Mouse (Mus musculus) limb, embryonic 14.5 days (tissue): ENCODE results near the gene C2. TPM values are rescaled to one million over a fixed set of nuclear protein-coding genes. Genes with fewer than 3 reads are reported as not detected.
A peak's percentile ranks its signal among the peaks of the same experiment; 100 is the strongest.

Source experiments
- ATAC-seq: fragments of 200-750 bp; cut with Nextera tagmentation; 2 replicates; pipeline ENCODE4 v1.8.0; 2017; ENCODE audit warnings: low read depth, moderate number of reproducible peaks, moderate TSS enrichment; ENCODE audit not compliant: low FRiP score
- DNase-seq: peaks from one replicate; pipeline ENCODE4 v3.0.0-alpha.2; 2015; ENCODE audit warnings: low spot score
- H3K27ac ChIP-seq: fragments of 300-500 bp; sonication (generic); replicated peaks from 2 replicates; pipeline ENCODE4 v1.5.1; 2014; ENCODE audit warnings: low read depth, mild to moderate bottlenecking, low read length, moderate library complexity, mixed read lengths
- H3K27me3 ChIP-seq: fragments of 300-500 bp; sonication (generic); 2 replicates; pipeline ENCODE4 v1.6.1; 2014; ENCODE audit warnings: low read length, mixed read lengths; ENCODE audit not compliant: control insufficient read depth, insufficient read depth
- H3K36me3 ChIP-seq: fragments of 300-500 bp; sonication (generic); 2 replicates; pipeline ENCODE4 v1.6.1; 2014; ENCODE audit warnings: mild to moderate bottlenecking, low read length, moderate library complexity, mixed read lengths; ENCODE audit not compliant: control insufficient read depth, insufficient read depth
- H3K4me1 ChIP-seq: fragments of 300-500 bp; sonication (generic); 2 replicates; pipeline ENCODE4 v1.6.1; 2014; ENCODE audit warnings: antibody characterized with exemption, low read length, mixed read lengths; ENCODE audit not compliant: control insufficient read depth, insufficient read depth
- H3K4me2 ChIP-seq: fragments of 300-500 bp; sonication (generic); replicated peaks from 2 replicates; pipeline ENCODE4 v1.6.1; 2014; ENCODE audit warnings: low read depth, mild to moderate bottlenecking, low read length, moderate library complexity; ENCODE audit not compliant: severe bottlenecking
- H3K4me3 ChIP-seq: fragments of 300-500 bp; sonication (generic); replicated peaks from 2 replicates; pipeline ENCODE4 v1.5.1; 2014; ENCODE audit warnings: low read length
- H3K9ac ChIP-seq: fragments of 300-500 bp; sonication (generic); 2 replicates; pipeline ENCODE4 v1.6.1; 2014; ENCODE audit warnings: mild to moderate bottlenecking, low read depth, low read length, moderate library complexity; ENCODE audit not compliant: severe bottlenecking
- H3K9me3 ChIP-seq: fragments of 300-500 bp; sonication (generic); 2 replicates; pipeline ENCODE4 v1.6.1; 2016; ENCODE audit warnings: low read length; ENCODE audit not compliant: control insufficient read depth
- POLR2A ChIP-seq: fragments of 200-500 bp; IDR thresholded peaks from 2 replicates; pipeline ENCODE4 v1.8.0; 2012; ENCODE audit warnings: inconsistent platforms, mild to moderate bottlenecking, moderate library complexity, borderline replicate concordance; ENCODE audit not compliant: insufficient read depth, insufficient read length; ENCODE audit errors: extremely low read depth
- WGBS: fragments of 180-500 bp; shearing (Covaris S2); extraction: QIAGEN DNeasy Blood & Tissue Kit; methylation state at CpG from one replicate; pipeline ENCODE4 v1.1.7; 2014; 5-methylcytosine and 5-hydroxymethylcytosine counted together
- polyA plus RNA-seq, 2 experiments: library from polyadenylated mRNA; depleted of rRNA in 1 of 2; stranded (reverse) in 1 of 2; unstranded in 1 of 2; fragments of >200 nt; fragmentation: Nextera tagmentation in 1 of 2; extraction: Ambion mirVana in 1 of 2; gene quantifications; 2 replicates each; pipeline versions ENCODE4 v1.2.1 to v1.2.3; 2012 to 2014

C2 gene
- polyA plus RNA-seq, 2 experiments = 4.7 to 4.9 TPM

DNA sequence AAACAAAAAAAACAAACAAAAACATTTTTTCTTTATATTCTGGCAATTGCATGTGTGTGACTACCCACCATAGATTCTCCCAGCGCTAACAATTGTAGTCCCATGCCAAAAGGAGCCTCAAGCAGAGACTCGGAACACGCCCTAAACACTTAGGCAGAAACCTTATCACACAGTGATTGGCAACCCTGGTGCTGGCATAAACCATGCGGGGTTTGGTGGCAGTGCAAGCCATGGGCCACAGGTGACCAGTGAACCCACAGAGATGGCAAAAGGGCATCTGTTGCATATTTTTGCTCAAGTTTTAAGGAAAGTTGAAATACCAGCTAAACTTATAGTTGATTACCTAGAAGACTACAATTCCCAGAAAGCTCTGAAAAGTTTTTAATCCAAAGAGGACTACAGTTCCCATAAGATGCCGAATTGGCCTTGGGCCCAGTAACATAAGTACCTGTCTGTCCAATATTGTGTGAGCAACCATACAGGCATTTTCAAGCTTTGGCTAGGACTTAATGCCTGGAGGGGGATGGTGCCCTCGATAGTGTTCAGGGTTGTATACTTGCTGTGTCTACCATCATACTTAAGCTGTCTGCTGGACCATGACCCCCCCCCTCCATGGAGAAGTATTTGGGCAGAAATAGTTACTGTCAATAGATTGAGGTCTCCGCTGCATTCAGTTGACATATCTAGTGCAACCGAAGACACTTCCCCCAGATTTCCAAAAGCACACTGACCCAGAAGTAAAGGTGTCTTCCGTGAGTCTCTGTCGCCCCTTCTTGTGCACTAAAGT, 499 bp downstream of the C2 start:
- Histone ChIP-seq H3K9ac (peak overlapping the region; percentile 91), H3K27me3 (no peaks in the 10 kb centered on the region), H3K4me2 (peak overlapping the region; percentile 84), H3K9me3 (no peaks in the 10 kb centered on the region), H3K36me3 (peaks cover 19% of the 10 kb centered on the region), H3K4me1 (peaks cover 30% of the 10 kb centered on the region), H3K4me3 (peak overlapping the region; percentile 87), H3K27ac (peak overlapping the region; percentile 94)
- DNase-seq (peak; percentile 85), ATAC-seq (no peak)
- TF ChIP-seq POLR2A = no peak
- WGBS = 22% methylated on average over 10 of the region's 10 CpGs

DNA sequence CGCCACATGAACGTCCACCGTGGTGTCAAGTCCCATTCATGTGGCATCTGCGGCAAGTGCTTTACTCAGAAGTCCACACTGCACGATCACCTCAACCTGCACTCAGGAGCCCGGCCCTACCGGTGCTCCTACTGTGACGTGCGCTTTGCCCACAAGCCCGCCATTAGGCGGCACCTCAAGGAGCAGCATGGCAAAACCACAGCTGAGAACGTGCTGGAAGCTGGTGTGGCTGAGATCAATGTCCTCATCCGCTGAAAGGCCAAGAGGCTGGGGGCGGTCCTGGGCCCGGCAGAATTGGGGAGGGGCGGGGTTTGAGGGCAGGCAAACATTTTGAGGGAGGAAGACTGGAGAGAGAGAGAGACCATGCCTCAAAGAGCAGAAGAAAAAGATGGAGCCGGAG, 1.7 kb downstream of the C2 start:
- Histone ChIP-seq H3K27ac (no peak overlapping the region), H3K4me2 (no peak overlapping the region)
- 86% methylated on average over 17 of the region's 17 CpGs for WGBS

DNA sequence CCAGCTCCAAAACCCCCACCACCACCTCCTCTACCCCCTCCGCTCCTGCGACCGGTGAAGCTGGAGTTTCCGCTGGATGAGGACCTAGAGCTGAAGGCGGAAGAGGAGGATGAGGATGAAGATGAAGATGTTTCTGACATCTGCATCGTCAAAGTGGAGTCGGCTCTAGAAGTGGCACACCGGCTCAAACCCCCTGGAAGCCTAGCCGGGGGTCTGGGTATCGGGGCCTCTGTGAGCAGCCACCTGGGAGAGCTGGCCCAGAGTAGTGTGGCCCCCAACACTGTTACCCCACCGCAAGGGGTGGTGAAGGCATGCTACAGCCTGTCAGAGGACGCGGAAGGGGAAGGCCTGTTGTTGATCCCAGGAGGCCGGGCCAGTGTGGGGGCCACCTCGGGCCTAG, 2.3 kb downstream of the C2 start:
- H3K9ac ChIP-seq = no peak overlapping the region; the same call in 1 of the 2 replicates
- no peak for TF ChIP-seq POLR2A
- H3K36me3 ChIP-seq = peaks cover 8% of the 10 kb centered on the region
- H3K27me3 ChIP-seq = no peaks in the 10 kb centered on the region
- H3K4me1 ChIP-seq = peaks cover 30% of the 10 kb centered on the region
- peak overlapping the region; percentile 86 for H3K27ac ChIP-seq
- H3K9me3 ChIP-seq = no peaks in the 10 kb centered on the region
- WGBS = 88% methylated on average over 15 of the region's 15 CpGs
- H3K4me3 ChIP-seq = peak overlapping the region; percentile 78
- ATAC-seq = no peak
- H3K4me2 ChIP-seq = peak overlapping the region; percentile 87
- no peak for DNase-seq

More for the DNA sequence above, 1.7 kb downstream of the C2 start:
- Histone ChIP-seq H3K36me3 (peaks cover 9% of the 10 kb centered on the region), H3K9me3 (no peaks in the 10 kb centered on the region), H3K4me3 (0 out of 2 replicates have a peak overlapping the region, but pooled peaks have one; percentile 2), H3K4me1 (peaks cover 30% of the 10 kb centered on the region), H3K27me3 (no peaks in the 10 kb centered on the region), H3K9ac (no peak overlapping the region)
- TF ChIP-seq POLR2A = no peak
- ATAC-seq (no peak), DNase-seq (no peak)

DNA sequence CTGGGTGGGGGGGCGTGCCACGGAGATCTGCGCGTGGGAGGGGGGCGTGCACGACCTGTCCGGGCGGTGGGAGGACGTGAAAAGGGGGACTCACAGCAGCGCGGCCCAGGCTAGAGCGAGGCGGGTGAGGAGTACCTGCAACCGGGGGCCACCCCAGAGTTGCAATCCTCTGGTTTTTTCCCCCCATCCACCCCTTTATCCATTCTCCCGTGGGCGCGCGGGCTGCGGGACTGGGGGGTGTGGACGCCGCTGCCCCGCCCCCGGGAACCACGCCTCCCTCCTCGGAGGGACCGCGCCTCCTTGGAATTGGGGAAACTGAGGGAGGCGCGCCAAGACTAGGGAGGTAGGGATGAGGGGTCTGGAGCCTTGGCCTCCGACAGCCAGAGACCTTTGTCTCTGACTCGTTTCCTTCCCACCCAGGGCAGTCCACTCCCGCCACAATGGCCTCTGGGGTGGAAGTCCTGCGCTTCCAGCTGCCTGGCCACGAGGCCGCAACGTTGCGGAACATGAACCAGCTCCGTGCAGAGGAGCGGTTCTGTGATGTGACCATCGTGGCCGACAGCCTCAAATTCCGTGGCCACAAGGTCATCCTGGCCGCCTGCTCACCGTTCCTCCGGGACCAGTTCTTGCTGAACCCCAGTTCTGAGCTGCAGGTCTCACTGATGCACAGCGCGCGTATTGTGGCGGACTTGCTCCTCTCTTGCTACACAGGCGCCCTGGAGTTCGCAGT, 3.1 kb downstream of the C2 start:
- peak; percentile 33 for DNase-seq
- Histone ChIP-seq H3K36me3 (peaks cover 8% of the 10 kb centered on the region), H3K4me1 (peaks cover 26% of the 10 kb centered on the region), H3K9ac (peak overlapping the region; percentile 86), H3K27ac (peak overlapping the region; percentile 86), H3K4me3 (peak overlapping the region; percentile 78), H3K27me3 (no peaks in the 10 kb centered on the region), H3K9me3 (no peaks in the 10 kb centered on the region), H3K4me2 (peak overlapping the region; percentile 87)
- WGBS = 14% methylated on average over 37 of the region's 51 CpGs
- TF ChIP-seq POLR2A = 0 out of 2 replicates have a peak, but pooled peaks have one; percentile 3
- peak; percentile 10 for ATAC-seq

DNA sequence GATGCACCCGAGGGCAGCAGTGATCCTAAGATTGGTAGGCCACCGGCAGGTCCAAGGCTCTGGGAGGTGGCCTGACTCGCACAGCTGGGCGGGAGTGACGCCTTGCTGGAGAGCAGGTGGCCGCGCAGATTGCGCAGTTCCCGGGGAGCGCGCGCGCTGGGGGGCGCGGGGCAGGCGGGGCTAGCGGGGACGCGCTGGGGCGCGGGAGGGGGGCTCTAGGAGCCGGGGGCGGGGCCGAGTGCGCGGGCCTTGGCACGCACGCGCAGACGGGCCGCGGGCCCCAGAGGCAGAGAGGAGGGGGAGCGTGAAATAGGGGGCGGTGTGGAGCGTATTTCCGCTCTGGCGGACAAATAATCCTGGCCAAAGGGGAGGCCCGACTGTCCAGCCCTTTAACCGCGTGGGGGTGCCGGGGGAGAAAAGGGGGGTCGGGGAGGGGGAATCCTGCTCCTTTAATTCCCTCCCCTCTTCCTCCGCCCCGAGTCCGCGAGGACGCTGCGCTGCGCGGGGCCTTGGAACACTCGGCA, 3.9 kb downstream of the C2 start:
- DNase-seq = peak; percentile 97
- peak; percentile 89 for ATAC-seq
- Histone ChIP-seq H3K4me2 (peak overlapping the region; percentile 87), H3K27me3 (no peaks in the 10 kb centered on the region), H3K4me1 (peaks cover 26% of the 10 kb centered on the region), H3K9me3 (no peaks in the 10 kb centered on the region), H3K9ac (peak overlapping the region; percentile 86), H3K4me3 (peak overlapping the region; percentile 78), H3K36me3 (peaks cover 8% of the 10 kb centered on the region), H3K27ac (peak overlapping the region; percentile 86)
- WGBS = 0% methylated on average over 19 of the region's 51 CpGs
- 0 out of 2 replicates have a peak, but pooled peaks have one; percentile 29 for TF ChIP-seq POLR2A
